Mouse (Mus musculus) heart, postnatal 0 days (tissue): Measurements from ENCODE around the gene Actr5.

Experiments
- CTCF ChIP-seq: IDR thresholded peaks from 2 replicates; pipeline ENCODE4 v1.5.1; 2016; ENCODE audit warnings: antibody characterized with exemption, control low read depth, low read depth
- EP300 ChIP-seq: IDR thresholded peaks from 2 replicates; pipeline ENCODE4 v1.6.1; 2016; ENCODE audit warnings: antibody characterized with exemption, low read depth

DNA sequence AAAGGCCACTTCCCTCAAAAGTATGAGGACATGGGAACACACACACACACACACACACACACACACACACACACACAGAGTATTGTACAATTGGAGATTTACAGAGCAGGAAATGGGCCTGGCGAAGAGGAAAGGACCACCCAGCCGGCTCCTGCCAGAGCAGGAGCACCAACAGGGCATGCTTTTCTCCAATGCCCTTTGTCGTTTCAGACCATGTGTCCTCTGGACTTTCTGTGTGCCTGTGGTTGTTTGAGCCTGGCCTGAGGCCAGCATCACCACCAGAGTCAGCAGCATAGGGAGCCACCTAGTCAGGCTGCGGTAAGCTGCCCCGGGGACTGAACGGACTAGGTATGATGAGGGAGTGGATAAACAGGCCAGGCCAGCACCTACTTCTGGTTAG is 34.1 kb downstream of the Actr5 start:
- TF ChIP-seq EP300 (no peak), CTCF (no peak)
